Mouse (Mus musculus): ENCODE data around the gene Col1a2. TPM values are rescaled to one million over a fixed set of nuclear protein-coding genes. Genes with fewer than 3 reads are reported as not detected.

Col1a2 gene
- total RNA-seq, 2 experiments from 2014 or later = 2,080 to 2,296 TPM

- intact Hi-C loops (cut with DNase I; ENCODE audit: low total_unique reads) = no loop called here
- no peak for DNase-seq
Observed at GRCm38 (mm10) chr6:4563477-4563876, 58.9 kb downstream of the Col1a2 start.

- no peak for DNase-seq
- intact Hi-C loops (cut with DNase I; ENCODE audit: low total_unique reads) = no loop called here
Observed at GRCm38 (mm10) chr6:4570412-4570811, 65.8 kb downstream of the Col1a2 start.

- intact Hi-C loops (cut with DNase I; ENCODE audit: low total_unique reads) = no loop called here
- no peak for DNase-seq
Observed at GRCm38 (mm10) chr6:4577756-4578155, 73.1 kb downstream of the Col1a2 start.

GRCm38 (mm10) chr6:4578343-4578742 lies 73.7 kb downstream of the Col1a2 start:
- intact Hi-C loops (cut with DNase I; ENCODE audit: low total_unique reads) = no loop called here
- no peak for DNase-seq

- intact Hi-C loops (cut with DNase I; ENCODE audit: low total_unique reads) = no loop called here
- DNase-seq = no peak
Observed at GRCm38 (mm10) chr6:4579620-4580019, 75.0 kb downstream of the Col1a2 start.

GRCm38 (mm10) chr6:4583485-4583884 lies 78.9 kb downstream of the Col1a2 start:
- no peak for DNase-seq
- intact Hi-C loops (cut with DNase I; ENCODE audit: low total_unique reads) = no loop called here

- DNase-seq = no peak
- intact Hi-C loops (cut with DNase I; ENCODE audit: low total_unique reads) = no loop called here
Observed at GRCm38 (mm10) chr6:4587946-4588345, 83.3 kb downstream of the Col1a2 start.

GRCm38 (mm10) chr6:4588722-4589121 lies 84.1 kb downstream of the Col1a2 start:
- DNase-seq = no peak
- intact Hi-C loops (cut with DNase I; ENCODE audit: low total_unique reads) = no loop called here

- intact Hi-C loops (cut with DNase I; ENCODE audit: low total_unique reads) = no loop called here
- DNase-seq = no peak
Observed at GRCm38 (mm10) chr6:4590089-4590488, 85.5 kb downstream of the Col1a2 start.

Other genes starting within 250 kb of the Col1a2 start
- gene Casd1, start 96.0 kb downstream of the Col1a2 start, total RNA-seq (2021) = 10 to 100 TPM; 18.3 to 18.4 TPM
- 10 to 100 TPM; 22.3 to 26.4 TPM for gene Sgce, start 242.4 kb downstream of the Col1a2 start, total RNA-seq (2021)
- gene Peg10, start 242.5 kb downstream of the Col1a2 start, total RNA-seq (2021) = 10 to 100 TPM in 1 of 2 experiments, 1 to 10 TPM in 1; 8.6 to 12.3 TPM